Mouse (Mus musculus) myocyte (in vitro differentiated cells): ENCODE measurements around the gene Lama2.

Source experiments
- CEBPB ChIP-seq: IDR thresholded peaks from 2 replicates; pipeline ENCODE4 v1.6.1; 2011; ENCODE audit warnings: mild to moderate bottlenecking, moderate library complexity; ENCODE audit not compliant: poor library complexity, insufficient read depth, severe bottlenecking
- MAX ChIP-seq: IDR thresholded peaks from one replicate; pipeline ENCODE4 v1.6.1; 2011; ENCODE audit warnings: low read depth, mild to moderate bottlenecking, control low read depth
- MYOG ChIP-seq, 3 experiments: IDR thresholded peaks; one replicate each; pipeline ENCODE4 v1.6.1; 2011; ENCODE audit warnings: control low read depth in 2 of 3, low read depth in 2 of 3, mild to moderate bottlenecking in 2 of 3; ENCODE audit not compliant: insufficient read length in 2 of 3, control insufficient read depth in 1 of 3, insufficient read depth in 1 of 3
- POLR2A ChIP-seq: IDR thresholded peaks from one replicate; pipeline ENCODE4 v1.6.1; 2011; ENCODE audit warnings: low read depth, mild to moderate bottlenecking, control low read depth, moderate library complexity; ENCODE audit not compliant: insufficient read length
- SRF ChIP-seq: IDR thresholded peaks from one replicate; pipeline ENCODE4 v1.6.1; 2011; ENCODE audit warnings: low read depth; ENCODE audit not compliant: control insufficient read depth, insufficient read length
- TCF12 ChIP-seq: IDR thresholded peaks from one replicate; pipeline ENCODE4 v1.6.1; 2011; ENCODE audit warnings: mild to moderate bottlenecking, control low read depth; ENCODE audit not compliant: poor library complexity, insufficient read depth, severe bottlenecking

- TF ChIP-seq POLR2A (no peak), CEBPB (no peak), TCF12 (no peak), SRF (no peak), MAX (no peak), MYOG (IDR thresholded peaks at IDR 0.05; ENCODE audit: control insufficient read depth in 1 of 3, insufficient read depth in 1 of 3, insufficient read length in 2 of 3, low read depth in 2 of 3) (no peak)
Observed at GRCm38 (mm10) chr10:27198443-27198842, 421.1 kb downstream of the Lama2 start.
